Mouse (Mus musculus) forebrain, embryonic 15.5 days (tissue): Measurements from ENCODE around the gene Cysrt1. TPM values are rescaled to one million over a fixed set of nuclear protein-coding genes. Genes with fewer than 3 reads are reported as not detected.
A peak's percentile ranks its signal among the peaks of the same experiment; 100 is the strongest.

ENCODE experiments used
- ATAC-seq: fragments of 200-750 bp; cut with Nextera tagmentation; replicated peaks from 2 replicates; pipeline ENCODE4 v1.8.0; 2017; ENCODE audit warnings: mild to moderate bottlenecking, moderate TSS enrichment, moderate library complexity
- H3K27ac ChIP-seq: fragments of 300-500 bp; sonication (generic); replicated peaks from 2 replicates; pipeline ENCODE4 v1.5.1; 2015; ENCODE audit warnings: mild to moderate bottlenecking, inconsistent platforms
- H3K27me3 ChIP-seq: fragments of 300-500 bp; sonication (generic); 2 replicates; pipeline ENCODE4 v1.6.1; 2015; ENCODE audit warnings: inconsistent platforms
- H3K36me3 ChIP-seq: fragments of 300-500 bp; sonication (generic); 2 replicates; pipeline ENCODE4 v1.6.1; 2015; ENCODE audit warnings: mild to moderate bottlenecking, inconsistent platforms
- H3K4me1 ChIP-seq: fragments of 300-500 bp; sonication (generic); 2 replicates; pipeline ENCODE4 v1.6.1; 2015; ENCODE audit warnings: inconsistent platforms
- H3K4me2 ChIP-seq: fragments of 300-500 bp; sonication (generic); replicated peaks from 2 replicates; pipeline ENCODE4 v1.6.1; 2015; ENCODE audit warnings: mild to moderate bottlenecking, inconsistent platforms
- H3K4me3 ChIP-seq: fragments of 300-500 bp; sonication (generic); 2 replicates; pipeline ENCODE4 v1.5.1; 2015; ENCODE audit warnings: mild to moderate bottlenecking, inconsistent platforms
- H3K9ac ChIP-seq: fragments of 300-500 bp; sonication (generic); replicated peaks from 2 replicates; pipeline ENCODE4 v1.6.1; 2015; ENCODE audit warnings: mild to moderate bottlenecking, inconsistent platforms
- H3K9me3 ChIP-seq: fragments of 300-500 bp; sonication (generic); 2 replicates; pipeline ENCODE4 v1.6.1; 2016; ENCODE audit warnings: inconsistent platforms
- WGBS: fragments of 180-500 bp; shearing (Covaris S2); methylation state at CpG from one replicate; pipeline ENCODE4 v1.1.7; 2015; ENCODE audit warnings: mixed read lengths; 5-methylcytosine and 5-hydroxymethylcytosine counted together
- polyA plus RNA-seq: library from polyadenylated mRNA; unstranded; fragments of >200 nt; fragmentation: Nextera tagmentation; extraction: Ambion mirVana; gene quantifications from 2 replicates; pipeline ENCODE4 v1.2.1, GENCODE M21; 2015

The Cysrt1 gene
- polyA plus RNA-seq = 0.20 TPM in 1 of 2 replicates, not detected in the other

- peak within 1 kb of the TSS; percentile 77 for H3K27ac ChIP-seq
- WGBS = under 1% methylated on average over 57 of the region's 59 CpGs
These were observed at the start of gene Cysrt1, which contains the start of gene Rnf208 for GRCm38 (mm10) chr2:25242101-25242506. Gene Cysrt1, minus strand, starts transcription at chr2:25242452. Gene Rnf208, plus strand, starts transcription at chr2:25242255.

DNA sequence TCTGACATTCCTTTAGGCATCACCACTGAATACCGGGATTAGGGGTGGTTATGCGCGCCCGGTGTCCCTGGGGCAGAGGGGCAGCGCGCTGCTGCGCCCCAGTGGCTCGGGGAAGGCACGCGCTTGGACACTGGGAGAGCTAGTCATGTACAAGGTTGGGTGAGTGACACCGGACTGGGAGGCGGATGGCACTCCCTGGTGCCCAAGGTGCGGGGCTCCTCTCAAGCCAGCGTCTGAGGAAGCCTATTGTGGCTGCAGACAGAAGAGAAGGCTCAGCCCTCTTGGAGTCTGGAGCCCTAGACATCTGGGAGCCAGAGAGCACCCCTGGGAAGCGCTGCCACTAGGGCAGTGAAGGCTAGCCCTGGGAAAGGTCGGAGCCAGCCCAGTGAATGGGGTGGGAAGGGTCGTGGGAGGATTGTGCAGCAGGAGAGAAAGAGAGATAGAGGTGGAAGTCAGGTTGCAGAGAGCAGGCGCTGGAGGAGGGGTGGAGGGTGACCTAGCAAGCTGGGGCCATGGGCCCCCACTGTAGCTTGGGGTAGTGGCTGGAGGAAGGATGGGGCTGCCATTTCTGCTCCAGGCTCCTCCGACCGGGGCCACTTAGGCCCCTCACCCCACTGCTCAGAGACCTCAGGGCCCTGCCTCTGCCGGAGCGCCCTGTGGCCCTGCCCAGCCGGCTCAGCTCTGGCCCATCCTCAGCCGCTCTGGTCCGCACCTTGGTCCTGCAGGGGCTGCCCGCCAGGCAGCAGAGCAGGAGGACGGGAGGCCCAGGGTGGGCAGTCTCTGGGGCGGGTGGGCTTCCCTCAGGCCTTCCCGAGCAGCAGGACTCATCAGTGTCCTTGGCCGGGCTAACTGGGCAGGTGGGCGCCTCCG, 49.2 kb upstream of the Cysrt1 start:
- peak overlapping the region; percentile 58 for H3K4me2 ChIP-seq
- 5% methylated on average over 31 of the region's 32 CpGs for whole genome bisulfite sequencing
- H3K4me3 ChIP-seq = peak overlapping the region; percentile 34
- no peak overlapping the region for H3K27ac ChIP-seq
- H3K36me3 ChIP-seq = no peaks in the 10 kb centered on the region
- no peak for ATAC-seq
- peaks cover 64% of the 10 kb centered on the region for H3K27me3 ChIP-seq
- peaks cover 34% of the 10 kb centered on the region for H3K4me1 ChIP-seq
- no peak overlapping the region for H3K9ac ChIP-seq
- H3K9me3 ChIP-seq = no peaks in the 10 kb centered on the region

More at GRCm38 (mm10) chr2:25242101-25242506, at the start of gene Cysrt1, which contains the start of gene Rnf208:
- Histone ChIP-seq H3K36me3 (peaks cover 12% of the 10 kb centered on the region; the same call in 1 of the 2 replicates), H3K9ac (peak within 1 kb of the TSS; percentile 73), H3K4me1 (peaks cover 29% of the 10 kb centered on the region), H3K27me3 (peaks cover 5% of the 10 kb centered on the region; the same call in 1 of the 2 replicates), H3K9me3 (no peaks in the 10 kb centered on the region), H3K4me2 (peak within 1 kb of the TSS; percentile 91), H3K4me3 (peak within 1 kb of the TSS; percentile 59)
- ATAC-seq = peak; percentile 49

GRCm38 (mm10) chr2:25290816-25291130, 48.5 kb upstream of the Cysrt1 start:
- Histone ChIP-seq H3K4me3 (peak overlapping the region; percentile 34), H3K9ac (0 out of 2 replicates have a peak overlapping the region, but pooled peaks have one; percentile 19), H3K27ac (no peak overlapping the region), H3K4me2 (peak overlapping the region; percentile 58), H3K4me1 (peaks cover 34% of the 10 kb centered on the region), H3K27me3 (peaks cover 64% of the 10 kb centered on the region), H3K36me3 (peaks cover 4% of the 10 kb centered on the region; the same call in 1 of the 2 replicates), H3K9me3 (no peaks in the 10 kb centered on the region)
- ATAC-seq = no peak
- WGBS = 1% methylated on average over 18 of the region's 18 CpGs

GRCm38 (mm10) chr2:25290101-25290815, 48.0 kb upstream of the Cysrt1 start:
- Histone ChIP-seq H3K36me3 (peaks cover 9% of the 10 kb centered on the region), H3K9me3 (no peaks in the 10 kb centered on the region), H3K27me3 (peaks cover 64% of the 10 kb centered on the region), H3K4me1 (peaks cover 34% of the 10 kb centered on the region), H3K9ac (peak overlapping the region; percentile 19; the same call in 1 of the 2 replicates), H3K27ac (no peak overlapping the region), H3K4me3 (peak overlapping the region; percentile 34), H3K4me2 (peak overlapping the region; percentile 58)
- peak; percentile 30 for ATAC-seq
- 2% methylated on average over 54 of the region's 54 CpGs for WGBS

- Histone ChIP-seq H3K4me1 (peaks cover 34% of the 10 kb centered on the region), H3K9ac (peak within 1 kb of the TSS; percentile 19; the same call in 1 of the 2 replicates), H3K27me3 (peaks cover 64% of the 10 kb centered on the region), H3K4me2 (peak within 1 kb of the TSS; percentile 58), H3K27ac (no peak within 1 kb of the TSS), H3K36me3 (peaks cover 15% of the 10 kb centered on the region), H3K9me3 (no peaks in the 10 kb centered on the region), H3K4me3 (peak within 1 kb of the TSS; percentile 34)
- 5% methylated on average over 11 of the region's 11 CpGs for WGBS
- ATAC-seq = no peak
These were observed 47.4 kb upstream of the Cysrt1 start, which contains the start of gene Lrrc26 for GRCm38 (mm10) chr2:25289651-25290050. Gene Lrrc26, plus strand, starts transcription at chr2:25289915.

DNA sequence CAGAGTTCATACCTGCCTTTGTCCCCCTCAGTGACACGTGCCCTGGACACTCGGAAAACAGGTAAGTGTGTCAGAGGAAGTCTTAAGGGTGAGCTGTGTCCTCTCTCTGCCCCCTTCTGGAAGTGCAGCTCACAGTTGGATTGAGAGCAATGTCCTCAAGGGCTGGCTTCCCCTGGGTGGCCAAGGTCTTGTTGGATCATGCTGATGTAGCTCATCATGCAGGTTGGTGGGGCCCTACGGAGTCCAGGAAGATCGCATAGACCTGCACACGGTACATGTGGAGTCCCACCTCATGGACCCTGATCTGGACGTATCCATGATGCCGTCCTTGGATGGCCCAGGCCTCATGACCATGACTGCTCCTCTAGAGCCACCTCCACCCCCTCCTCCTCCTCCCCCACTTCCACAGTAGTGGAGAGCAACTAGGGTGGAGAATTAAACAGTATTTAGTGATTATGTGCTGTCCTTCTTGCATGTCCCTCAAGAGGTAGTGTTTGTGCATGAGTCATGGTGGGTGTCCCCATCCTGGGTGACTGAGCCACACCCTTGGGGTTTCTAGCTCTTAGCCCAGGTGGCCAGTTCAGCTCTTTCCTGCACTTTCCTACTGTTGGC, 46.6 kb upstream of the Cysrt1 start:
- H3K9me3 ChIP-seq = no peaks in the 10 kb centered on the region
- peaks cover 59% of the 10 kb centered on the region for H3K27me3 ChIP-seq
- H3K4me2 ChIP-seq = no peak overlapping the region
- no peak overlapping the region for H3K27ac ChIP-seq
- 80% methylated on average over 7 of the region's 7 CpGs for WGBS
- peaks cover 34% of the 10 kb centered on the region for H3K4me1 ChIP-seq
- no peak for ATAC-seq
- peaks cover 23% of the 10 kb centered on the region for H3K36me3 ChIP-seq
- H3K4me3 ChIP-seq = no peak overlapping the region
- H3K9ac ChIP-seq = no peak overlapping the region

DNA sequence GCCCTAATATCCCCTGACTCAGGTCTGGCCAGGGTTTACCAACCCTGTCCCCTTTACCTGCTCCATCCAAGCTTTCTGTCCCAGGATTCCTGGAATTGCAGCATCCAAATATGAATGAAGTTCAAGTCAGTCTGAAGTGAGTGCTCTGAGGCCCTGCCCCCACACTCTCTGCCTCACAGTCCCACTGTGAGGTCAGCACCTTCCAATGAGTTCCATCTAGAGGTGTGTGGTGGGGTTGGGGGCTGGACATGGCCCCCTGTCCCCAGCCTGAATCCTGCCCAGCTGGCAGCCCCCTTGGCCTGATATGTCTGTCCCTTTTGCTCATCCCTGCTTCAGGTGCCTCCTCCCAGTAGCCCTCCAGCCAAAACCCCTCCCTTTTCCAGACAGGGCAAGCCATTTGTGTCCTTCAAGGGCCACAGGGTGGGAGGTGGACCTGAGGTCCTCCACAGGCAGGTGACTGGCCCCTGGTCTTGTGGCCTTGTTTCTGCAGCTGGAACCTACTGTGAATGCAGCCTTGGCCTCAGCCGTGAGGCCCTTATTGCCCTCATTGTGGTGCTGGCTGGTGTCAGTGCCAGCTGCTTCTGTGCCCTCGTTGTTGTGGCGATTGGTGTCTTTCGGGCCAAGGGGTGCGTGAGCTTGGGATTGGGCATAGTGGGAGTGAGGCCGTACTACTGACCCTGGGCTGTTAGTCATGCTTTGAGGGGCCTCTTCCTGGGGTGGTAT, 45.8 kb upstream of the Cysrt1 start, which contains the start of gene Tmem210:
Gene Tmem210 (plus strand): TSS at position 219 of the 723 bp plus-strand sequence.
- Histone ChIP-seq H3K4me3 (no peak within 1 kb of the TSS), H3K4me1 (peaks cover 34% of the 10 kb centered on the region), H3K4me2 (no peak within 1 kb of the TSS), H3K27me3 (peaks cover 52% of the 10 kb centered on the region), H3K27ac (no peak within 1 kb of the TSS), H3K9me3 (no peaks in the 10 kb centered on the region), H3K9ac (no peak within 1 kb of the TSS), H3K36me3 (peaks cover 30% of the 10 kb centered on the region)
- ATAC-seq = no peak
- 82% methylated on average over 6 of the region's 6 CpGs for WGBS

- Histone ChIP-seq H3K27ac (no peak overlapping the region), H3K4me1 (peaks cover 26% of the 10 kb centered on the region), H3K27me3 (peaks cover 41% of the 10 kb centered on the region), H3K4me2 (no peak overlapping the region), H3K9me3 (no peaks in the 10 kb centered on the region), H3K36me3 (peaks cover 40% of the 10 kb centered on the region), H3K4me3 (no peak overlapping the region), H3K9ac (no peak overlapping the region)
- no peak for ATAC-seq
- WGBS = 59% methylated on average over 7 of the region's 7 CpGs
These were observed 44.8 kb upstream of the Cysrt1 start for GRCm38 (mm10) chr2:25286837-25287636.

DNA sequence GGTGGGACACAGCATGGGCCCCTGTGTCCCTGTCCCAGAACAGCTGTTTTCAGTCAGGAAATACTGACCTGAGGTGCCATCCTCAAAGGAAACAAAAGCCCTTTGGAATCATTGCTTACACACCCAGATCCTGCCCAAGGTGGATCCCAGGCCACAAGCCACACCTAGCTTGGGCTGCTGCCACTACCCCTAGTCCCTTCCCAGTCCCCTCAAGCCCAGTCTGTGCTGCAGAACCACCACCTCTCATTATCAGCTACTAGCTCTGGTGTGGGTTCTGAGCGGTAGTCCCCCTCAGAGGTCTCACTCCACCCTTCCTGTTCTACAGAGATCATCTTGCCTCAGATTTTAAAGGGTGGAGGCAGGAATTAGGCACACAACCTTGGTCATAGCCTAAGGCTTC, 44.1 kb upstream of the Cysrt1 start:
- no peak overlapping the region for H3K4me3 ChIP-seq
- 93% methylated on average over 1 of the region's 1 CpGs for WGBS
- no peak overlapping the region for H3K9ac ChIP-seq
- H3K27ac ChIP-seq = no peak overlapping the region
- H3K27me3 ChIP-seq = peaks cover 34% of the 10 kb centered on the region
- no peak for ATAC-seq
- H3K4me1 ChIP-seq = peaks cover 21% of the 10 kb centered on the region
- no peak overlapping the region for H3K4me2 ChIP-seq
- peaks cover 44% of the 10 kb centered on the region for H3K36me3 ChIP-seq
- H3K9me3 ChIP-seq = no peaks in the 10 kb centered on the region

- Histone ChIP-seq H3K4me2 (no peak overlapping the region), H3K9ac (no peak overlapping the region), H3K27ac (no peak overlapping the region), H3K4me3 (no peak overlapping the region), H3K27me3 (peaks cover 26% of the 10 kb centered on the region), H3K4me1 (peaks cover 13% of the 10 kb centered on the region), H3K36me3 (peaks cover 52% of the 10 kb centered on the region), H3K9me3 (no peaks in the 10 kb centered on the region)
- 94% methylated on average over 2 of the region's 2 CpGs for WGBS
- ATAC-seq = no peak
These were observed 43.3 kb upstream of the Cysrt1 start for GRCm38 (mm10) chr2:25285551-25285950.
